Mouse (Mus musculus) frontal cortex, adult 2 months (tissue): Measurements from ENCODE around the gene Appbp2. TPM values are rescaled to one million over a fixed set of nuclear protein-coding genes. Genes with fewer than 3 reads are reported as not detected.

Experiments used
- DNase-seq, 2 experiments: peaks; one replicate each; pipeline ENCODE4 v3.0.0; 2022; ENCODE audit warnings: low spot score in 1 of 2; ENCODE audit errors: extremely low spot score in 1 of 2
- polyA plus RNA-seq: library from polyadenylated mRNA; depleted of rRNA; stranded (reverse); fragments of >200 nt; gene quantifications from 2 replicates; pipeline ENCODE4 v1.2.3, GENCODE M21; 2012; rRNA removed

Gene Appbp2
- 34.8 and 36.4 TPM in 2 replicates for polyA plus RNA-seq

GRCm38 (mm10) chr11:85234990-85235841 lies at the start of gene Appbp2:
Gene Appbp2 (minus strand): TSS chr11:85235130.
- DNase-seq: peak; percentile 78 to 93

- DNase-seq: no peak
Measured at GRCm38 (mm10) chr11:85281219-85281878, 46.4 kb upstream of the Appbp2 start.

- no peak for DNase-seq
Measured at GRCm38 (mm10) chr11:85278175-85278574, 43.2 kb upstream of the Appbp2 start.

GRCm38 (mm10) chr11:85277609-85278008 lies 42.7 kb upstream of the Appbp2 start:
- DNase-seq: no peak

- DNase-seq: no peak
Measured at GRCm38 (mm10) chr11:85275151-85275550, 40.2 kb upstream of the Appbp2 start.

GRCm38 (mm10) chr11:85273299-85273698 lies 38.4 kb upstream of the Appbp2 start:
- no peak for DNase-seq

GRCm38 (mm10) chr11:85270631-85271030 lies 35.7 kb upstream of the Appbp2 start:
- peak in 1 of 2 experiments; percentile 33 for DNase-seq

GRCm38 (mm10) chr11:85267393-85267792 lies 32.5 kb upstream of the Appbp2 start:
- no peak for DNase-seq

GRCm38 (mm10) chr11:85264635-85265034 lies 29.7 kb upstream of the Appbp2 start:
- DNase-seq: no peak

- peak; percentile 11 to 87 for DNase-seq
Measured at GRCm38 (mm10) chr11:85261192-85261591, 26.3 kb upstream of the Appbp2 start.

GRCm38 (mm10) chr11:85258966-85259365 lies 24.0 kb upstream of the Appbp2 start:
- DNase-seq: no peak

GRCm38 (mm10) chr11:85255471-85256027 lies 20.6 kb upstream of the Appbp2 start:
- DNase-seq: no peak

- DNase-seq: peak in 1 of 2 experiments; percentile 33
Measured at GRCm38 (mm10) chr11:85253641-85254040, 18.7 kb upstream of the Appbp2 start.

- DNase-seq: no peak
Measured at GRCm38 (mm10) chr11:85253006-85253405, 18.1 kb upstream of the Appbp2 start.

- DNase-seq: no peak
Measured at GRCm38 (mm10) chr11:85251955-85252354, 17.0 kb upstream of the Appbp2 start.

GRCm38 (mm10) chr11:85250467-85250866 lies 15.5 kb upstream of the Appbp2 start:
- no peak for DNase-seq

GRCm38 (mm10) chr11:85249338-85249737 lies 14.4 kb upstream of the Appbp2 start:
- no peak for DNase-seq

GRCm38 (mm10) chr11:85248151-85248550 lies 13.2 kb upstream of the Appbp2 start:
- no peak for DNase-seq

- DNase-seq: no peak
Measured at GRCm38 (mm10) chr11:85241226-85241625, 6.3 kb upstream of the Appbp2 start.

- no peak for DNase-seq
Measured at GRCm38 (mm10) chr11:85240211-85240610, 5.3 kb upstream of the Appbp2 start.

GRCm38 (mm10) chr11:85234363-85234989 lies 454 bp downstream of the Appbp2 start:
- peak; percentile 46 to 82 for DNase-seq
